Mouse (Mus musculus) G1E (cell line): ENCODE measurements around the gene Nrxn3.

Source experiments
- CTCF ChIP-seq: IDR thresholded peaks from 2 replicates; pipeline ENCODE4 v1.5.1; 2012; ENCODE audit warnings: low read depth, low read length, inconsistent platforms, mixed read lengths
- GATA1 ChIP-seq: IDR thresholded peaks from 2 replicates; pipeline ENCODE4 v1.6.1; 2012; ENCODE audit warnings: borderline replicate concordance, low read length, inconsistent platforms, mixed read lengths
- POLR2AphosphoS5 ChIP-seq: IDR thresholded peaks from 2 replicates; pipeline ENCODE4 v1.6.1; 2012; ENCODE audit warnings: low read depth, low read length, inconsistent platforms; ENCODE audit not compliant: insufficient replicate concordance
- TAL1 ChIP-seq: conservative IDR thresholded peaks from 2 replicates; pipeline ENCODE4 v1.6.1; 2012; ENCODE audit warnings: low read depth, low read length, inconsistent platforms, mixed read lengths

DNA sequence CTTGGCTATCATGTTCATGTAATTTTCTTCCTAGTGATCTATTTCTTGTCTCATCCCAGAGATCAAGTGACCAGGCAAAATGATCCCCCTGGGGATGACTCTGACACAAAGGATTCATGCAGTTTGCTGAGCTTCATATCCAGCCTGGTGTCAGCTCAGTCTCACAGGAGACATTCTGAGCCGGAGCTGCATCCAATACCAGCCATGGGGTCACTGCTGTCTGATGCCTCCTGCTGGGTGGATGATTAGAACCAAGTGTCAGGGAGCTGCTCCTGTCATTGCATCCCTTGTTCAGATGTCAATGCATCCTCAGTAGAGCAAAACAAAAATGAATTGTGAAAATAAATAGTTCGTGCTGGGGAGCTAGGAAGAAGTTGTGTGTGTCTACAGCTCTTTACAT lies 1174.2 kb downstream of the Nrxn3 start:
- TF ChIP-seq CTCF (no peak), POLR2AphosphoS5 (no peak), GATA1 (no peak), TAL1 (no peak)
